Mouse (Mus musculus): Measurements from ENCODE around the gene Syngr4.
A peak's percentile ranks its signal among the peaks of the same experiment; 100 is the strongest.
"Not testable (repeated sequence)": the region's sequence is repeated elsewhere in the genome, so short reads cannot be mapped to it uniquely, and the experiment has no call there.

Gene Syngr4

GRCm38 (mm10) chr7:45896517-45897257, at the start of gene Syngr4, which contains the start of gene Tmem143:
Syngr4 (minus strand) TSS chr7:45896714.
Tmem143 (plus strand) TSS chr7:45896941.
- peak; percentile 99 for DNase-seq (ENCODE audit: low read depth, low spot score)

GRCm38 (mm10) chr7:45943280-45943679, 46.8 kb upstream of the Syngr4 start:
- not testable (repeated sequence) for DNase-seq (ENCODE audit: low read depth, low spot score)

- DNase-seq (ENCODE audit: low read depth, low spot score), result no peak
Observed at GRCm38 (mm10) chr7:45941986-45942385, 45.5 kb upstream of the Syngr4 start.

- no peak for DNase-seq (ENCODE audit: low read depth, low spot score)
Observed at GRCm38 (mm10) chr7:45939836-45940235, 43.3 kb upstream of the Syngr4 start.

- DNase-seq (ENCODE audit: low read depth, low spot score), result peak; percentile 53
Observed at GRCm38 (mm10) chr7:45935114-45935513, 38.6 kb upstream of the Syngr4 start.

GRCm38 (mm10) chr7:45933766-45934165, 37.3 kb upstream of the Syngr4 start:
- not testable (repeated sequence) for DNase-seq (ENCODE audit: low read depth, low spot score)

GRCm38 (mm10) chr7:45929688-45930087, 33.2 kb upstream of the Syngr4 start:
- DNase-seq (ENCODE audit: low read depth, low spot score), result no peak

GRCm38 (mm10) chr7:45928626-45929295, 32.2 kb upstream of the Syngr4 start:
- peak; percentile 75 for DNase-seq (ENCODE audit: low read depth, low spot score)

- DNase-seq (ENCODE audit: low read depth, low spot score), result peak; percentile 76
Observed at GRCm38 (mm10) chr7:45924429-45924816, 27.9 kb upstream of the Syngr4 start.

GRCm38 (mm10) chr7:45923762-45924428, 27.4 kb upstream of the Syngr4 start, which contains the start of gene Ccdc114:
Ccdc114 (plus strand) TSS chr7:45924072.
- DNase-seq (ENCODE audit: low read depth, low spot score), result peak; percentile 84

GRCm38 (mm10) chr7:45922928-45923761, 26.6 kb upstream of the Syngr4 start:
- DNase-seq (ENCODE audit: low read depth, low spot score), result peak; percentile 98

- DNase-seq (ENCODE audit: low read depth, low spot score), result no peak
Observed at GRCm38 (mm10) chr7:45921950-45922600, 25.6 kb upstream of the Syngr4 start.

GRCm38 (mm10) chr7:45921242-45921621, 24.7 kb upstream of the Syngr4 start, which contains the start of gene Emp3:
Emp3 (minus strand) TSS chr7:45921404.
- no peak for DNase-seq (ENCODE audit: low read depth, low spot score)

- DNase-seq (ENCODE audit: low read depth, low spot score), result no peak
Observed at GRCm38 (mm10) chr7:45920583-45921241, 24.2 kb upstream of the Syngr4 start.

GRCm38 (mm10) chr7:45919761-45920160, 23.2 kb upstream of the Syngr4 start:
- no peak for DNase-seq (ENCODE audit: low read depth, low spot score)

- DNase-seq (ENCODE audit: low read depth, low spot score), result peak; percentile 65
Observed at GRCm38 (mm10) chr7:45919083-45919671, 22.7 kb upstream of the Syngr4 start.

- DNase-seq (ENCODE audit: low read depth, low spot score), result no peak
Observed at GRCm38 (mm10) chr7:45917926-45918325, 21.4 kb upstream of the Syngr4 start.

- no peak for DNase-seq (ENCODE audit: low read depth, low spot score)
Observed at GRCm38 (mm10) chr7:45917004-45917704, 20.6 kb upstream of the Syngr4 start.
